Mouse (Mus musculus) liver (tissue): ENCODE results near the gene Efnb3.
"Not testable (repeated sequence)": the region's sequence is repeated elsewhere in the genome, so short reads cannot be mapped to it uniquely, and the experiment has no call there.

Source experiments
- DNase-seq: peaks from one replicate; pipeline ENCODE4 v3.0.0-alpha.2; 2020; ENCODE audit warnings: mixed read lengths

The Efnb3 gene

DNA sequence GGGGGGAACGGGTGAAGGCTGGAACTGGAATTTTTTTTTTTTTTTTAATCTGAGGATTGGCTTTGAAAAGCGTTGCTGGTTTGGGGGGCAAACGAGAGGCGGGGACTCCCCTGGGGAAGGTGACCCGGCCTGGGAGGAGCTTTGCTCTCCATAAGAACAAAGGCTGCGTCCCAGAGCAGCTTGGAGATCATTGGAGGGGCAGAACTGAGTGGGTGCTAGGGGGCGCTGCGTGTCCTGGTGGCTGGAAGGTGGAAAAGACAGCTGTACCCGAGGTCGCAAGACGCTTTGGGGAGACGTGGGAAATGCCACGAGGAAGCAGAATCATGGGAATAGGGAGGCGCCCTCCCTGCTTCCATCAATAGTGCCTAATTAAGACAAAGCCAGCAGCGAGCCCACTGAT lies 12.9 kb downstream of the Efnb3 start:
- peak; percentile 49 for DNase-seq

DNA sequence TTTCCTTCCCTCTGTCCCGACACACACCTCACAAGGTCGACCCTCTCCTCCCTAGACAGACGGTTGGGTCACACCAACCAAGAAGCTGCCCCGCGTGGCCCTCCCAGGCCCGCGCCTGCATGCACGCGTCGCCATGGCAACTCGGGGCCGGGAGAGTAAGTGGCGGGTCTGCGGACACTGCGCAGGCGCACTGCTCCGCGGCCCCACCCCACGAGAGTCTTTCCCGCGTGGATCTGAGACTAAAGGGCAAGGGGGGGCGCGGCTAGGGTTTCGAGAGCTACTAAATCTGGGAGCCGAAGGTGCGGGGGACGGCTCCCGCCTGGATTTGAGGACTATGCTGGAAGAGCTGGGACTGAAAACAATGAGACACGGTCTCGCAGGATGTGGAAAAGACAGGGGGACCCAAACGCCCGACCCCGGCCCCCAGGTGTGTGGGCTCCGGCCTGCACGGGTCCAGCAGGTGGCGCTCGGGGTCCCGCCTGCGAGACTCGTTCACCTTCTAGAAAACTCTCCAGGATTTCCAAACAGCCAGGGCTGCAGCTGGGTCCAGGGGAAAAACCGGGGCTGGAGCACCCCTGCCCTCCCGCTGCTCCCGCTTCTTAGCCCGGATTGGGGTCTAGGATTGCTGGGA lies 13.5 kb downstream of the Efnb3 start:
- peak; percentile 72 for DNase-seq

DNA sequence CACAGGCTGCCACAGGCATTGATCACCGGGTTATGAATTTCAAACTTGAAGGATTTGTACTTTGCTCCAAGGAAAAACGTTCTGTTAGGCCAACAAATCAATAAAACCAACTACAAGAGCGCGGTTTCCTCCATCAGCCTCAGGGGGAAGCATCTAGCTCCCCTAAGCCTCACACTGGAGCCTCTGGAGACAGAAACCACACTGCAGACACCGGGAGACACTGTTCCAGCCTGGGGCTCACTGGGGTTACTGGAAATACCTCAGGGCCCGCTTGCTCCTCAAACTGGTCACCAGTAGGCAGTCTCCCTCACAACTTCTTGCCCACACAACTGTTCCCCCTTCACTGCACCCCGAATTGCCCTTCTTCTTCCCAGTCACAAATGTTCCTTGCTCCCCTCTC lies 14.0 kb downstream of the Efnb3 start:
- DNase-seq = no peak

DNA sequence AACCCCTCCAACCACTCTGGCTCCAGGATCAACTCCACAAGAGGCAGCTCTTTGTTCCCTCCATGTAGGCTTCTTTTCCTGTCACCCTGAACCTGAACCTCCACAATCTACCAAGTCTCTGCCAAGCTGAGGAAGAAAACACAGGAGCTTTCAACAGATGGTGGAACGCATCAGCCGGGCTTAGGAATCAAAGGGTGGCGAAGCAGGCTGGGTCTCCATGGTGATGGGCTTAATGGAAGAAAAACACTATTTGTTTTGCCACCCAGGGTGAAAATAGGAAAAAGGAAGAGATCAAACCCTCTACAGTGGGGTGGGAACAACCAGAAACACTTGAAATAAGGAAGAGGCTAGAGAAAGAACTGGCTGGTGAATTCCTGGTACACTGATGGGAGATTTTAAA lies 16.4 kb downstream of the Efnb3 start:
- no peak for DNase-seq

DNA sequence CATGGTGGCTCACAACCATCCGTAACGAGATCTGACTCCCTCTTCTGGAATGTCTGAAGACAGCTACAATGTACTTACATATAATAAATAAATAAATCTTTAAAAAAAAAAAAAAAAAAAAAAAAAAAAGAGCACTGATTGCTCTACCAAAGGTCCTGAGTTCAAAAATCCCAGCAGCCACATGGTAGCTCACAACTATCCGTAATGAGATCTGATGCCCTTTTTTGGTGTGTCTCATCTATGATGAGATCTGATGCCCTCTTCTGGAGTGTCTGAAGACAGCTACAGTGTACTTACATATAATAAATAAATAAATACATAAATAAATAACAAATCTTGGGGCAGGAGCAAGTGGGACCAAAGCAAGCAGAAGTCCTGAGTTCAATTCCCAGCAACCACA lies 18.3 kb downstream of the Efnb3 start:
- DNase-seq = not testable (repeated sequence)

DNA sequence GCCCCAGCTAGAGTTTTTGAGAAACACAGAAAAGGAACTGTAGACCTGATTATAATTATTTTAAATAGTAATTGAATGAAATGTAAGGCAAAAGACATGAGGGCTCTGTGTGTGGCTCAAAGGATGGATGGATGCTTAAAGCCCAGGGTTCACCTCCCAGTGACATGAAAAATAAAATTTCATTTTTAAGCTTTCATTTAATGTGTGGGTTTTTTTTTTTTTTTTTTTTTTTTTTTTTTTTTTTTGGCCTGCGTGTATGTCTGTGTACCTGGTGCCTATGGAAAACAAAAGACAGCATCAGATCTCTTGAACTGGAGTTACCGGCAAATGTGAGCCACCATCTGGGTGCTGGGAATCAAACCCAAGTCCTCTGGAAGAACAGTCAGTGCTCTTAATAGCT lies 19.3 kb downstream of the Efnb3 start:
- DNase-seq = no peak

DNA sequence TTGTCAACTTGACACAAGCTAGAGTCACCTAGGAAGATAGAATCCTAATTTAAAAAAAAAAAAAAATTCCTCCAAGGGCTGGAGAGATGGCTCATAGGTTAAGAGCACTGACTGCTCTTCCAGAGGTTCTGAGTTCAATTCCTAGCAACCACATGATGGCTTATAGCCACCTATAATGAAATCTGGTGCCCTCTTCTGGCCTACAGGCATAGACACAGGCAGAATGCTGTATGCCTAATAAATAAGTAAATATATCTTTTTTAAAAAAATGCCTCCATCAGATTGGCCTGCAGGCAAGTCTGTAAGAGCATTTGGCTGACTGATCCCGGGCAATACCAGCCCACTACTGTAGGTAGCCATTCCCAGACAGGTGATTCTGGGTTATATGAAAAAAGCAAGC lies 25.0 kb downstream of the Efnb3 start:
- DNase-seq = no peak

DNA sequence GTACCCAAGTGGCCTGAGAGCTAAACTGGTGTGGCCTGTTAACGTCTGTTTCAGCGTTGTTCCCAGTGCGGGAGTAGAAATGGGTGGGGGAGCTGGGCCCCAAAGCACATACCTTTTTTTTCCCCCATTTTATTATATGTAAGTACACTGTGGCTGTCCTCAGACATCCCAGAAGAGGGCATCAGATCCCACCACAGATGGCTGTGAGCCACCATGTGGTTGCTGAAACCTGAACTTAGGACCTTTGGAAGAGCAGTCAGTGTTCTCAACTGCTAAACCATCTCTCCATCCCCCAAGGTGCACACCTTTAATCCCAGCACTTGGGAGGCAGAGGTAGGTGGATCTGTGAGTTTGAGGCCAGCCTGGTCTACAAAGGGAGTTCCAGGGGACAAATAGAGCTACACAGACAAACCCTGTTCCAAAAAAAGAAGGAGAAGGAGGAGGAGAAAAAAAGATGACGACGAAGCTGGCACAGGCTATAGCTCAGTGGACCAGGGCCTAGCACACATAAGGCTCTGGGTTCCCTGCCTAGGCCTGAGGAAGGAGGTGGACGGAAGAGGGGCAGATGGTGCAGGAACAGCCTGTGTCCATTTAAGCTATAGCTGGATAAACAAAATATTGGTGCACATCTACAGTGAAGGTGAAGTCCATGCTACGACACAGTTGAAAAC lies 27.4 kb downstream of the Efnb3 start:
- no peak for DNase-seq

DNA sequence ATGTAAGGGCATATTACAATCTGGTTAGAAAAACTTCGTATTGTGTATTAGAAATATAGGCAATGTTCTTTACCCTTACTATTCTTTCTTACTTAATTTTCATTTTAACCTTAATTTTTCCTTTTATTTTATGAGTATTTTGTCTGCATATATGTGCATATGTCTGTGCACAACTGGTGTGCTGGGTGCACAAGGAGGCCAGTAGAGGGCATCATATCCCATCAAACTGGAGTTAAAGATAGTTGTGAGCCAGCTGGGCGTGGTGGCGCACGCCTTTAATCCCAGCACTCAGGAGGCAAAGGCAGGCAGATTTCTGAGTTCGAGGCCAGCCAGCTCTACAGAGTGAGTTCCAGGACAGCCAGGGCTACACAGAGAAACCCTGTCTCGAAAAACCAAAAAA lies 29.2 kb downstream of the Efnb3 start:
- DNase-seq = not testable (repeated sequence)

DNA sequence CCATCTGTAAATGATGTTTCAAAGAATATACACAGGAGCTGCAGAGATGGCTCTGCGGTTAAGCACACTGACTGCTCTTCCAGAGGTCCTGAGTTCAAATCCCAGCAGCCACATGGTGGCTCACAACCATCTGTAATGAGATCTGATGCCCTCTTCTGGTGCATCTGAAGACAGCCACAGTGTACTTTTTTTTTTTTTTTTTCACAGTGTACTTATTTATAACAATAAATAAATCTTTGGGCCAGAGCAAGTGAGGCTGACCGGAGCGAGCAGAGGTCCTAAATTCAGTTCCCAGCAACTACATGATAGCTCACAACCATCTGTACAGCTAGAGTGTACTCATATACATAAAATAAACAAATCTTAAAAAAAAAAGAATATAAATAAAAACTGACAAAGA lies 29.7 kb downstream of the Efnb3 start:
- DNase-seq = not testable (repeated sequence)

DNA sequence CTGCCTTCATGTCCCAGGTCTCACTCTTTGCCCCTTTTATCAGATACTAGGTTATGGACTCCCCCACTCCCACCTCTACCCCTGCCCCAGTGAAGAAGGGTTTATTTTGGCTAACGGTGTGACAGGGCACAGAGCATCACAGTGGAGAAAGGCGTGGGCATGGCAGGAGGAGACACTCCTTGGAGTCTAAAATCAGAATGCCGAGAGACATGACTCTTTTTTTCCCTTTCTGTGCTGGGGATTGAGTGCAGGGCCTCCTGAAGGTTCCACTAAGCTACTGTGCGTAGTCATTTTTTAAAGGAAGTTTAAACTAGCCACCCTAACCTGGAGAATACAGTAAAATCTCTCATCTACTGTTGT lies 32.0 kb downstream of the Efnb3 start:
- no peak for DNase-seq

DNA sequence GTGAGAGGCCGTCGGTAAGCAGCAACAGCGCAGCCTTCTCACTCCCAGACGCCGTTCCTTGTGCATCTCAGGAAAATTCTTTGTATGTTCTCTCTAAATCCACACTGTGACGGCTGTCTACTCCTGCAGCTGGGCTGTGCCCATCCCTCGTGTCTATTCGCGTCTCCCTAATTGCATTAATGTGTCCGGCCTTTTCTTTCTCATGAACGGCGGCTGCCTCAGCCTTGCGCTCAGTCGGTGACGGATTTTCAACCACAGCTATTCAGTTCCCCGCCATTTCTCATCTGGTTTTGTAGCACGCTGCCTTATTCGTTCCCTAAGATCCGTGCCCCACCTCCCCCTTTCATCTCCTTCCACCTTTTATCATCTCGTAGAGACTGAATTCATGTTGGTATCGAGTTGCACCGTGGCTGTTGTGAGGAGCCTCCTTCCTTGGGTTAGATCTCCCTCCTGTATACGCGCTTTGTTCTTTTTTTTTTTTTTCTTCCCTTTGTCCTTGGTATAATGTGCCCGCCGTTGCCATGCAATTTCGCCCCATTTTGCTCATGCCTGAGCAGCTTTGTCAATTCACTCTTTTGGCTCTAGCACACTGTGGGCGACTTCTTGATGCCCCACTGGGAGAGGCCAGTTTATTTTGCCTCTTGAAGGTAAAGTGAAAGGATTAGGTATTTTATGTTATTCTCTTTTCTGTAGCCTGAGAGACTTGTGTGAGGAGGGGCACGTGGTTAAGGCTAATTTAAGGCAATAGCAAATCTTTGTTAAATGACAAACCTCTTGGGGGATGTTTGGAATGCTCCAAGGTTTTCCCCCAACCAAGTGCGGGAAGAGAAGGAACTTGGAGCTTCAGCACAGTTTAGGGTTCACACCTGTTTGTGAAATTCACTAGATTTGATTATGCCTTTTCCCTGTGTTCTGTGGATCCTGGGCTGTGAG lies 32.6 kb downstream of the Efnb3 start:
- no peak for DNase-seq

DNA sequence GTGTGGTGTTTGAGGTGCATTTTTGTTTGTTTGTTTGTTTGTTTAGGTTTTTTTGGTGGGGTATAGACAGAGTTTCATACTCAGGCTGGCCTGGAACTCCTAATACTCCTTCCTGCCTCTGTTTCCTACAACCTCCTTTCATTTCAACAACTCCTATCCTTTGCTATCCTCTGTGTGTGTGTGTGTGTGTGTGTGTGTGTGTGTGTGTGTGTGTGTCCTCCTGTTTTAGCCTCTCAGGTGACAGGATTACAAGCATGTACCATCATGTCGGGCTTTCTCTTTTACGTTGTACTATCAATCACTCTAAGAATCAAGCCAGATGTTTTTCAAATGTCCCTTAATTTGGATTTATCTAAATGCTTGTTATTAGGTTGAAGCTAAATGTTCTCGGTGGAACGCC lies 33.4 kb downstream of the Efnb3 start:
- DNase-seq = no peak

DNA sequence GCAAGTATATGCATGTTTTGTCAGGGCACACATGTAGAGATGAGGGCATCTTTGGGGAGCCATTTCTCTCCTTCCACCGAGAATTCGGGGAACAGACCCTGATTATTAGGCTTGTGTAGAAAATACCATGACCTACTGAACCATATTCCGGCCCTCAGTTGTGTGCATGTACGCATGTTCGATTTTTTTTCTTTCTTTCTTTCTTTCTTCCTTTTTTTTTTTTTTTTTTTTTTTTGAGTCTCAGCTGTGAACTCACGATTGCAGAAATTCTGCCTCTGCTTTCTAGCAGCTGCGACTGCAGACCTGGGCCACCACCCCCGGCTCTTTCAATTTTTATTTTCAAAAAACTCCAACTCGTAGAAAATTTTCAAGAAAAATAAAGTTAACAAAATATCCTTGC lies 34.3 kb downstream of the Efnb3 start:
- no peak for DNase-seq

DNA sequence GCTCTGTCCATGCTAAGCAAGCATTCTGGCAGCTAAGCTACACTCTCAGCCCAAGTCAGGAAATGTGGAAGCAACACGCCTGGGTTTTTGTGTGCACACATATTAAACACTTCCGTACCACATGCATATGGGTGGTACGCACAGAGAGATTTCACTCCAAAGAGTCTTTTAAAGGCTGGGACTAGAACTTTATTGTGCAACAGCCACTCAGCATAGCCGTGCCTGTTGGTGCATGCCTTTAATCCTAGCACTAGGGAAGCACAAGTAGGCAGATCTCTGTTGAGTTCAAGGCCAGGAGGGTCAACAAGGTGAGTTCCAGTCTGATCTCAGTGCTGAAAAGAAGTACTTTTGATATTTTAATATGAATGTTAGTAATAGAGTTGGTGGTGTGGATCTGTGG lies 36.4 kb downstream of the Efnb3 start:
- DNase-seq = no peak

DNA sequence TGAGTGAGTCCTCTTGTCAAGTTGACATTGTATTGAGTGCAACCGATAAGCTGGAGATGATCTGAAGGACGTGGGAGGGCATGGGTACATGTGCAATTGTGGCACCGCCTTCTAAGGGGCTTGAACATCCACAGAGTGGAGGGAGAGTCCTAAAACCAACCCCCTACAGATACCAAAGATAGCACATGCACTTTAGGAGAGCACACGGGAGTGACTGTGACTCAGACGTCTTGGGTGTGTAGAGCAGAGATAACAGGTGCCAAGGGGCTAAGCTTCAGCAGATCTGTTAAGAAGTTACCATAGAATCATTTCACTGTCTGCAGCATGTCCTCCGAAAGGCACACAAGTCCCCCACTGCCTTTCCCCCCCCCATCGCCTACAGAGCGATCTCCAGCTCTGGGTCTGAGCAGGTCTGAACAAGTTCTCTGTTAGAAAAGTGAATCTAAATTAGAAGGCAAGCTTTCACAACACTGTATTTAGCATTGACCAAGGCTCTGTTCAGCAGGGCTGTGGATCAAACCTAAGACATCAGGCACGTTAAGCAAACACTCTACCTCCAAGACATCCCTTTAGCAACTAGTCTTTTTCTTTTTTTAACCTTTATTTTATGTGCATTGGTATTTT lies 38.4 kb downstream of the Efnb3 start:
- no peak for DNase-seq

DNA sequence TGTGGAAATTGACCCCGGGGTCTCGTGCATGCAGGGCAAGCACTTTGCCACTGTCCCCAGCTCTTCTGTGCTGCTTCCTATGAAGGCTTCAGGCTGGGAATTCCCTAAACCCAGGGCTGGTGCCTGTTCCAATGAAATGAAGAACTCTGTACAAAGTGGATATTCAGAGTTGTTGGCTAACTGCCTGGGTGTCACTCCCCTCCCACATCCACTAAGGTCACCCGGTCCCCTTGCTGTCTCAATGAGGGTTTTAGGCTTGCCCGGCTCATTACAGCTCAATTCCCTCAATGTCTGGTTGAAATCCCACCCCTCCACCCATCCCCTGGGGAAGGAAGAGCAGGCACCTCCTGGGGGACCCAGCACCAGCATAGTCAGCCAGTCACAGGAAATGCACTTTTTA lies 40.0 kb downstream of the Efnb3 start:
- no peak for DNase-seq

DNA sequence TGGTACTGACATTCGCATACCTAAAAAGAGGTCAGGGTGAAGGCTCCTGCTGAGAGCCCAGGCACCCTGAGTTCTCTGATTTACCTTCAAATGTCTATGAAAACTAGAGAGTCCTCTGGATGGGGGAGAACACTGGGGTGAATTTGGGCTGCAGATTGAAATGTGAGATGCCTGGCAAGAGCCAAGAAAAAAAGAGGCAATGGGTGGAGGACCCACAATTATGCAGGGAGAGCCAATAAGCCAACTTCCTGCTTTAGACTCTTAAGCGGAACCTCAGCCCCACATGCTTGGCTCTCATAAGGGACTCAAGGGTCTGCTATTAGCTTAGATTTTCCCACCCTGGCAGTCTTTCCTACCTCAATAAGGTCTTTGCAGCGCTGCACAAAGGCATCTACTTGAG lies 43.3 kb downstream of the Efnb3 start:
- DNase-seq = no peak

DNA sequence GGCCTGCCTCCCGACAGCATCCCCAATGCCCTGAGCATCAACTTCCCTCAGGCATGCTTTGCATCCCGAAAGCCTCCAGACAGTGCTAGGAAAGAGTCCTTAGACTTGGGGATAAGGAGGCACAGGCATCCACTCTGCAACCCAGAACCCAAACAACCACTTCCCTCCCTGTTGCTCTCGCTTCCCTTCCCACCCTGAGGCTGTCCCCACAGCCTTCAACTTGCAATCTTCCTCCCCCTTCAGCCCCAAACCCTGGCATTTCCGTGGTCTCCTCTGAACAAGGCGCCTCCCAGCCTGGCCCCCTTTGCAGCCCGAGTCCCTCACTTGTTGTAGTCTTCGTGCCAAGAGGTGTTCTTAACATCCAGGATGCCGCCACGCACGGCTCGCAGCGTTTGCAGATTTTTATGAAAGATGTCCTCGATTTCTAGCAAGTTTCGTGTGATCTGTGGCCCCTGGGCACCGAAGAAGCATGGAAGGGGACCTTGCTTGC lies 43.8 kb downstream of the Efnb3 start:
- no peak for DNase-seq

DNA sequence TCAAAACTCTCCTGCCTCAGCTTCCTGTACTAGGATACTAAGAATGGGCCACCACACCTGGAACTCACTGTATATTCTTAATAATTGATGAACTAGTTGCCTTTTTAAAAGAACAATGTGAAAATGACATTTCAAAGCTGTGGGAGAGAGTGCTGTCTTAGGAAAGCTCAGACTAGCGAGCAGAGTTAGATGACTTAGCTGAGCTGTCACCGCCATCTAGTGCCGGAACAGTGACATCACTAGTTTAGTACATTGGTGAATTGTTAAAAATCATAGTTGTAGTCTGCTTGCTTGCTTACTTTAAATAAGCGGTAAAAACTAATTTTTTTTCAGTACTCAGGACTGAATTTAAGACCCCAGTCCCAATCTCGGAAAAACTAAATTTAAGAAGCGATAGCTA lies 46.2 kb downstream of the Efnb3 start:
- DNase-seq = peak; percentile 68

DNA sequence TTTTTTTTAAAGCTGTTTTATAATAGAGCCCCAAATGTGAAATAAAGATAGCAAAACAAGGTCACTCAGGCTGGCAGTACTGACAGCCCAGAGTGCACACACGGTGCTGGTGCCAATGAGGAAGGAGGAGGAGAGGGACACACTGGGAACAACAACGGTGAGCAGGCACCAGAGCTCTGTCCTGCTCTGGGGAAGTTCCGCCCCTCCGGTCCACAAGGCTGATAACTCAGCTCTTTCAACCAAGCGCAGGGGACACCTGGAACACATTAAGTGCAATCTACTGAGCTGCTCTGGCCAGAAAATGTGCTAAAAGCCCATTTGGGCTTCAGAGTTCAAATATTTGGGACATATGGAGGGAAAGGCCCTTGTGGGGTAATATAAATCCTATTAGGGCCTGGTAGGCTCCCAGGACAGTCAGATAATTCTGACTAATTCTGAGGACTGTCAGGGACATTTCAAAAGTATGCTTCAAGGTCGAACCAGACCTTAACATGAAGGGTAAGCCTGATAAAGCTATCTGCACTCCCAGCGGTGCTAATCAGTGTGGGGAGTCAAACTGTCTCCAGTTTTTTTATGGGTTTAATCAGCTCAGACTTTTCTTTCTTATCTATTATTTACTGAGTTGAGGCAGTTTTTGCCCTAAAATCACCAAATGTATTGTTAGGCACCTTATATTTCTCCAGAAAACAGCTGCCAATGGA lies 49.1 kb downstream of the Efnb3 start:
- peak; percentile 56 for DNase-seq
